Mouse (Mus musculus): ENCODE data around the gene Mars2.

- TF ChIP-seq CTCF (IDR thresholded peaks at IDR 0.05; ENCODE audit: borderline replicate concordance, extremely low read depth, insufficient read depth, insufficient read length) = no peak
- TF ChIP-seq POLR2A (IDR thresholded peaks at IDR 0.05; ENCODE audit: borderline replicate concordance, extremely low read depth, insufficient read depth, insufficient read length, poor library complexity, severe bottlenecking) = no peak
These were observed 42.1 kb downstream of the Mars2 start for GRCm38 (mm10) chr1:55279081-55279480.

Measured in brain, embryonic 14.5 days (tissue).